Mouse (Mus musculus) testis, adult 2 months (tissue): ENCODE results near the gene Patj.

ENCODE experiments used
- CTCF ChIP-seq: fragments of 200-500 bp; IDR thresholded peaks from 2 replicates; pipeline ENCODE4 v1.5.1; 2012; ENCODE audit warnings: low read depth, mild to moderate bottlenecking, inconsistent platforms, low read length, moderate library complexity; ENCODE audit not compliant: control insufficient read depth, insufficient read depth, insufficient replicate concordance
- POLR2A ChIP-seq: fragments of 200-500 bp; IDR thresholded peaks from 2 replicates; pipeline ENCODE4 v1.6.1; 2012; ENCODE audit warnings: low read depth, mild to moderate bottlenecking, inconsistent platforms, low read length, moderate library complexity; ENCODE audit not compliant: control insufficient read depth

- TF ChIP-seq CTCF (no peak), POLR2A (no peak)
These were observed 32.8 kb downstream of the Patj start for GRCm38 (mm10) chr4:98428371-98428770.
